In the genomic region with DNA sequence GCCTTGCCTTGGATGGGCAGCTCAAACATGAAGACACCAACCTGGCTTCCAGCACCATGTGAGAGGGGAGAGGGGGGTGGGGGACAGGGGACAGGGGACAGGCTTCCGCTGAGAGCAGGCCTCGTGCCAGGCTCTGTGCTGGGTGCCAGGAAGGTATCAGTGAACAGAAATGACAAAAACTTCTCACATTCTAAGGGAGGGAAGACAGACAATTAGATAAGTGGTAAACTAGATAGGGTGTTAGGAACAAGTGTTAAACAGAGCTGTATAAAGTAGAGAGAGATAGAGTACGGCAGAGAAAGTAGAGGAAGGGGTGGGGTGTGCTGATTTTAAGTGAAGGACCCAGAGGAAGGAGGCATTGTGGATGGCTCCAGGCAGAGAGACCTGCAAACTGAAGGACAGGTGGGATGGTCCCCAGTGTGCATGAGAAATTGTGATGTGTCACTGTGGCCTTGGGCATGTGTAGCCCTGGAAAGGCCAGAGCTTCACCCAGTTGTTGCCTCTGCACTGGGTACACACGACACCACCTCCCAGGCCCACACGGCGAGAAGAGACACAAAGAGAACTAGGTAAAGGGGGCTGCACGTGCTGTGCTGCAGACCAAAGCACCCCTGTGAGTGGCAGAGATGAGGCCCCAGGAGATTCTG, we compare ENCODE assay signal across 1 mouse cellular context.
TF ChIP-seq lines count a peak whose summit lies in the region.

No protein-coding gene starts in this region.

TF ChIP-seq in MEL, 35 proteins besides CTCF, POLR2A, EP300 and RAD21 (continued from another document):
- TF ChIP-seq ETS1 (IDR thresholded peaks at IDR 0.05; ENCODE audit: low read depth, low read length): peak; percentile 81
- TF ChIP-seq ZMIZ1 (IDR thresholded peaks at IDR 0.05; ENCODE audit: low read depth, low read length): no peak
